Mouse (Mus musculus) urinary bladder, adult 18-20 months (tissue): Measurements from ENCODE around the gene Gli2.

Experiments used
- DNase-seq, 2 experiments: peaks; one replicate each; pipeline ENCODE4 v3.0.0; 2022; ENCODE audit warnings: low spot score in 2 of 2, mixed read lengths in 2 of 2

Gene Gli2

GRCm38 (mm10) chr1:118901868-118902586 lies 151.4 kb downstream of the Gli2 start:
- no peak for DNase-seq

GRCm38 (mm10) chr1:118898351-118898750 lies 155.1 kb downstream of the Gli2 start:
- no peak for DNase-seq

- DNase-seq, result peak in 1 of 2 experiments; percentile 30
These were observed 158.2 kb downstream of the Gli2 start for GRCm38 (mm10) chr1:118895026-118895762.

- no peak for DNase-seq
These were observed 162.0 kb downstream of the Gli2 start for GRCm38 (mm10) chr1:118891395-118891794.

- DNase-seq, result no peak
These were observed 163.1 kb downstream of the Gli2 start for GRCm38 (mm10) chr1:118890125-118890875.

GRCm38 (mm10) chr1:118880781-118881247 lies 172.6 kb downstream of the Gli2 start:
- no peak for DNase-seq

- DNase-seq, result peak in 1 of 2 experiments; percentile 45
These were observed 175.1 kb downstream of the Gli2 start for GRCm38 (mm10) chr1:118878291-118878690.

- no peak for DNase-seq
These were observed 178.2 kb downstream of the Gli2 start for GRCm38 (mm10) chr1:118875227-118875626.

- DNase-seq, result peak in 1 of 2 experiments; percentile 66
These were observed 179.9 kb downstream of the Gli2 start for GRCm38 (mm10) chr1:118873559-118873958.

GRCm38 (mm10) chr1:118864735-118865134 lies 188.7 kb downstream of the Gli2 start:
- DNase-seq, result no peak

GRCm38 (mm10) chr1:118864031-118864430 lies 189.4 kb downstream of the Gli2 start:
- no peak for DNase-seq

- no peak for DNase-seq
These were observed 195.3 kb downstream of the Gli2 start for GRCm38 (mm10) chr1:118858101-118858500.

GRCm38 (mm10) chr1:118830658-118831057 lies 222.8 kb downstream of the Gli2 start:
- no peak for DNase-seq

- DNase-seq, result no peak
These were observed 226.8 kb downstream of the Gli2 start for GRCm38 (mm10) chr1:118826614-118827013.

GRCm38 (mm10) chr1:118825467-118826219 lies 227.8 kb downstream of the Gli2 start:
- DNase-seq, result peak; percentile 11 to 17

GRCm38 (mm10) chr1:118825035-118825434 lies 228.4 kb downstream of the Gli2 start:
- DNase-seq, result no peak

- no peak for DNase-seq
These were observed 231.2 kb downstream of the Gli2 start for GRCm38 (mm10) chr1:118822258-118822657.

GRCm38 (mm10) chr1:118815015-118815414 lies 238.4 kb downstream of the Gli2 start:
- no peak for DNase-seq

GRCm38 (mm10) chr1:118810336-118810735 lies 243.1 kb downstream of the Gli2 start:
- no peak for DNase-seq

- DNase-seq, result no peak
These were observed 246.7 kb downstream of the Gli2 start for GRCm38 (mm10) chr1:118806727-118807126.

GRCm38 (mm10) chr1:118802166-118802565 lies 251.3 kb downstream of the Gli2 start:
- DNase-seq, result no peak
